Mouse (Mus musculus): ENCODE measurements around the gene Ttc39a. TPM values are rescaled to one million over a fixed set of nuclear protein-coding genes. Genes with fewer than 3 reads are reported as not detected.
A peak's percentile ranks its signal among the peaks of the same experiment; 100 is the strongest.

Gene Ttc39a
- polyA plus RNA-seq, 1 experiment from 2014 or later, result 11.6 TPM

DNA sequence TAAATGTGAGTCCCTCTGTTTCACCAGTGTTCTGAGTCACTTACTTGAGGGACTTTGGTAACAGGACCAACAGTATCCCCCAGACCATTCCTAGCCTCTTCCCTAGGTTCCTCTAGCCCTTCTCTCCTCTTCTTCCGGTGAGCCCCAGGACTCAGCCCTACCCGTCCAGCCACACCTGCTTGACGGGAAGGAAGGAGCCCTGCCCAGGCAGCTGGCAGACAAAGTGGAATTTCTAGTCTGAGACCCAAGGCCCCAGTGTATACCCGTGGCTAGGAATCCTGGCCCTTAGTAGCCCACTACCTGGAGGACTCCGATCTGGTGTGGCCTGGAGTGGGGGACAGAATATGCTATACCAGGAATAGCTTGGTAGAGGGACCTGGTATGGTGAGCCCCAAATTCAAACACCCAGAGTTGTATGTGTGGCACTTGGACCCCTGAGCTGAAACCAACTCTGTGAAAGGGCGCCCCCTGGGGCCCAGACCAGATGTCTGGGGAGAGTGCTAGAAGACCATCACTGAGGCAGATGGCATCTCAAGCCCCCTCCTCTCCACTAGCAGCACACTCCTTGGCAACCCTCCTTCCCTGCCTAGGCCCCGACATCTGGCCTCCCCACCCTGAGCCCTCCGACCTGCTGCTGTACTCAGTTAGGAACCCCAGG is 13.8 kb downstream of the Ttc39a start:
- ATAC-seq (ENCODE audit: insufficient number of reproducible peaks, low FRiP score), result peak; percentile 29; the same call in 1 of the 2 replicates
- Histone ChIP-seq H3K4me2 (no peak overlapping the region), H3K4me3 (no peak overlapping the region)

DNA sequence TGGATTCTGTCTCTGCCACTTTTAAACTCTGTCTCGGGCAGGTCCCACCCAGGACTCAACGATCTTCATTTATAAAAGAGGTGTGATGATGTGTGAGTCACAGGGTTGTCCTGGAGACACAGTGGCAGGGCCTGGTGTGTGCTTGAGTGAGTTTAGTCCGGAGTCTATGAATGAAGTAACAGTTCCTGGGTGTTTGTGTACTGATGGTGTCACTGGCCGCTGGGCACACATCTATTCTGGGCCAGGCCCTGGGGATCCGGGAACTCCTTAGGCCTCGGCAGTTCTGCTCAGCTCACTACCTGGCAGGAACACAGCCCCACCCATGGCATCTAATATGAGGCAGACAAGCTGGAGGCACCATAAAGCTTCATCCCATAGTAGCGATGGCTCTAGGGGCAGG is 15.2 kb downstream of the Ttc39a start:
- Histone ChIP-seq H3K4me2 (no peak overlapping the region), H3K9me3 (replicated peaks) (no peaks in the 10 kb centered on the region), H3K27ac (ENCODE audit: poor library complexity, severe bottlenecking) (no peak overlapping the region), H3K4me3 (no peak overlapping the region), H3K36me3 (peaks cover 7% of the 10 kb centered on the region; the same call in 1 of the 2 replicates), H3K4me1 (replicated peaks) (peaks cover 12% of the 10 kb centered on the region), H3K27me3 (replicated peaks) (no peaks in the 10 kb centered on the region), H3K9ac (no peak overlapping the region)
- 68% methylated on average over 7 of the region's 7 CpGs for WGBS
- ATAC-seq (ENCODE audit: insufficient number of reproducible peaks, low FRiP score), result 0 out of 2 replicates have a peak, but pooled peaks have one; percentile 34

More for the DNA sequence above, 13.8 kb downstream of the Ttc39a start:
- Histone ChIP-seq H3K36me3 (peaks cover 7% of the 10 kb centered on the region; the same call in 1 of the 2 replicates), H3K27me3 (replicated peaks) (no peaks in the 10 kb centered on the region), H3K9ac (no peak overlapping the region), H3K4me1 (replicated peaks) (peaks cover 12% of the 10 kb centered on the region), H3K9me3 (replicated peaks) (no peaks in the 10 kb centered on the region), H3K27ac (ENCODE audit: poor library complexity, severe bottlenecking) (no peak overlapping the region)
- 78% methylated on average over 8 of the region's 8 CpGs for WGBS

DNA sequence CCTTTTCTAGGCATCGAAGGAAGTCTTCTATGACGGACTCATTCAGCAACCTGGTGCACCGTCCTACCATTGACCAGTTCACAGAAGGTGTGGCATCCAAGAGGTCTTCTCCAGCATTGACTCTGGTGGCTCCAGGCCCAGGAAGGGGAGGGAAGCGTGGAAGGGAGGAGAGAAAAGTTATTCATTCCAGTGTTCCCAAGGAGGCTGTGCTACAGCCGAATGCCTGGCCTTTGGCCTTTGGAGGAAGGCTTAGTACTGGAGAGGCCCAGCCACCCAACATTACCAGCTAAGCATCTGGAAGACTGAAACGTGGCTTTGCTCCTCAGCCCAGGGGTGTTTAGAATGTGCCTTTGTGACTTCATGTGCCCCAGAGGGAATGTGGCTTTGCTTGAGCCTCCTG is 16.0 kb downstream of the Ttc39a start:
- Histone ChIP-seq H3K9me3 (replicated peaks) (no peaks in the 10 kb centered on the region), H3K4me2 (no peak overlapping the region), H3K27me3 (replicated peaks) (no peaks in the 10 kb centered on the region), H3K4me3 (no peak overlapping the region), H3K36me3 (peaks cover 7% of the 10 kb centered on the region; the same call in 1 of the 2 replicates), H3K27ac (ENCODE audit: poor library complexity, severe bottlenecking) (no peak overlapping the region), H3K4me1 (replicated peaks) (peaks cover 12% of the 10 kb centered on the region), H3K9ac (no peak overlapping the region)
- WGBS, result 75% methylated on average over 6 of the region's 6 CpGs
- ATAC-seq (ENCODE audit: insufficient number of reproducible peaks, low FRiP score), result no peak

DNA sequence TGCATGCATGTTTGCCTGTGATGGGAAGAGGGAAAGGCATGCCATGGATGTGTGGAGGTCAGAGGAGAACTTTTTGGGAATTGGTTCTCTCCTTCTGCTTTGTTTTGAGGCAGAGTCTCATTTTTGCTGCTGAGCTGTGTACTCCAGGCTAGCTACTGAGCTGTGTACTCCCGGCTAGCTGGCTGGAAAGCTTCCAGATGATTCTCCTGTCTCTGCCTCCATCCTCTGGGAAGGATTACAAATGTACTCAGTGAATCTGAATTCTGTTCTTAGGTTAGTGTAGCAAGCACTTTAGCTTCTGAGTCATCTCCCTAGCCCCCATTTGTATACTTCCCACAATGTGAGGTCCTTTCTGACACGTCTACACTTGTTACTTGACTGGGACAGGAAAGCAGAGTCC is 17.0 kb downstream of the Ttc39a start:
- peaks cover 11% of the 10 kb centered on the region for H3K4me1 ChIP-seq (replicated peaks)
- 69% methylated on average over 2 of the region's 2 CpGs for whole genome bisulfite sequencing

DNA sequence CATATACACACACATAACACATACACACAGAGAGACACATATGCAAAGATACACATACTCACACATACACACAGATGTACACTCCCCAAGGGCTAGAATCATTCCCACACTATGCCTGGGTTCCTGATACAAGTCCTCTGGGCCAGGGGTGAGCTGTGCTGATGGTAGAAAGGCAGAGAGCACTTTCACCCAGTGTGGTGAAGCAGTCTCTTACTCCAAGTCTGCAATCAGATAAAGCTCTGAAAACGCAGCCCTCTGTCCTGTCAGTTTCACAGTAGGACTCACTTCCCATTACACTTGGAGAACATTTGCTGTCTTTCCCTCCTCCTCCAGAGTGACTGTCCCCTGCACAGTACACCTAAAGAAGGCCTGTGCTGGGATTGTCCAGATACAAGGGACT is 20.6 kb downstream of the Ttc39a start:
- no peak for ATAC-seq (ENCODE audit: insufficient number of reproducible peaks, low FRiP score)
- peaks cover 7% of the 10 kb centered on the region; the same call in 1 of the 2 replicates for H3K36me3 ChIP-seq
- H3K9ac ChIP-seq, result no peak overlapping the region
- no peaks in the 10 kb centered on the region for H3K27me3 ChIP-seq (replicated peaks)
- peaks cover 6% of the 10 kb centered on the region for H3K4me1 ChIP-seq (replicated peaks)
- H3K9me3 ChIP-seq (replicated peaks), result no peaks in the 10 kb centered on the region
- 29% methylated on average over 1 of the region's 1 CpGs for WGBS
- no peak overlapping the region for H3K4me2 ChIP-seq
- no peak overlapping the region for H3K4me3 ChIP-seq
- H3K27ac ChIP-seq (ENCODE audit: poor library complexity, severe bottlenecking), result no peak overlapping the region

More for the DNA sequence above, 17.0 kb downstream of the Ttc39a start:
- no peak overlapping the region for H3K9ac ChIP-seq
- H3K27ac ChIP-seq (ENCODE audit: poor library complexity, severe bottlenecking), result no peak overlapping the region
- no peak overlapping the region for H3K4me2 ChIP-seq
- peaks cover 7% of the 10 kb centered on the region; the same call in 1 of the 2 replicates for H3K36me3 ChIP-seq
- no peaks in the 10 kb centered on the region for H3K27me3 ChIP-seq (replicated peaks)
- ATAC-seq (ENCODE audit: insufficient number of reproducible peaks, low FRiP score), result no peak
- no peak overlapping the region for H3K4me3 ChIP-seq
- H3K9me3 ChIP-seq (replicated peaks), result no peaks in the 10 kb centered on the region

DNA sequence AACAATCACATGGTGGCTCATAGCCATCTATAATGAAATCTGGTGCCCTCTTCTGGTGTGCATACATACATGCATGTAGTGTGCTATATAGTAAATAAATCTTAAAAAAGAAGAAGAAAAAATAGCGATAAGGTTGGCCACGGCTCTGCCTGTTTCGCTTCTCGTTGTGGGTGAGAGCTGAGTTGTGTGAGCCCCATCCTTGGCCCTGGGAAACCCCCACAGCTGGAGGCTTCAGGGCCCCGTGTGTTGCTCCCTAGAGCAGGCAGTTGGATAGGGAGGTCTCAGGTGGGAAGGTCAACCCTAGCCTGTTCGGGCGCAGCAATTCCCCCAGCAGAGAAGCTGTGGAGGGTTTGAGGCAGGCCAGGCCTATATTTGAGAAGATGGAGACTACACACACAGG is 23.8 kb downstream of the Ttc39a start:
- H3K27me3 ChIP-seq (replicated peaks), result no peaks in the 10 kb centered on the region
- H3K9me3 ChIP-seq (replicated peaks), result no peaks in the 10 kb centered on the region
- no peak overlapping the region for H3K27ac ChIP-seq (ENCODE audit: poor library complexity, severe bottlenecking)
- ATAC-seq (ENCODE audit: insufficient number of reproducible peaks, low FRiP score), result no peak
- H3K4me3 ChIP-seq, result no peak overlapping the region
- H3K4me2 ChIP-seq, result no peak overlapping the region
- 91% methylated on average over 7 of the region's 7 CpGs for WGBS
- H3K36me3 ChIP-seq, result no peaks in the 10 kb centered on the region
- peaks cover 23% of the 10 kb centered on the region for H3K4me1 ChIP-seq (replicated peaks)
- no peak overlapping the region for H3K9ac ChIP-seq

DNA sequence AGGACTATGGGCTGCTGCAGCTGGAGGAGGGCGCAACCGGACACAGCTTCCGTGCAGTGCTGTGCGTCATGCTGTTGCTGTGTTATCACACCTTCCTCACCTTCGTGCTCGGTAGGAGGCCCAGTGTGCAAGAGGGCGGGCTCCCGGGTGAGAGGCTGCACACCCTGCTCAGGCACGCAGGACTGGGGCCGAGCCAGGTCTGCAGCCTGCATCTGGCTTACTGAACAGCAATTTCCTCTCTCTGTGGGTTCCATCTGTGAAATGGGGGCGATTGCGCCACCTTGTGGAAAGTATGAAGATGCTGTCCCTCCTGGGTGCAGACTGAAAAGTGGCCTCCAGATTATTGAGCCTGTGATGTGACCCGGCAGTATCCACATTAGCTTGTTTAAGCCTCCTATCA is 24.4 kb downstream of the Ttc39a start:
- no peaks in the 10 kb centered on the region for H3K9me3 ChIP-seq (replicated peaks)
- H3K4me2 ChIP-seq, result no peak overlapping the region
- peaks cover 23% of the 10 kb centered on the region for H3K4me1 ChIP-seq (replicated peaks)
- WGBS, result 40% methylated on average over 13 of the region's 13 CpGs
- no peak overlapping the region for H3K27ac ChIP-seq (ENCODE audit: poor library complexity, severe bottlenecking)
- no peak overlapping the region for H3K4me3 ChIP-seq
- H3K9ac ChIP-seq, result no peak overlapping the region
- no peaks in the 10 kb centered on the region for H3K36me3 ChIP-seq
- H3K27me3 ChIP-seq (replicated peaks), result no peaks in the 10 kb centered on the region
- ATAC-seq (ENCODE audit: insufficient number of reproducible peaks, low FRiP score), result peak; percentile 62

DNA sequence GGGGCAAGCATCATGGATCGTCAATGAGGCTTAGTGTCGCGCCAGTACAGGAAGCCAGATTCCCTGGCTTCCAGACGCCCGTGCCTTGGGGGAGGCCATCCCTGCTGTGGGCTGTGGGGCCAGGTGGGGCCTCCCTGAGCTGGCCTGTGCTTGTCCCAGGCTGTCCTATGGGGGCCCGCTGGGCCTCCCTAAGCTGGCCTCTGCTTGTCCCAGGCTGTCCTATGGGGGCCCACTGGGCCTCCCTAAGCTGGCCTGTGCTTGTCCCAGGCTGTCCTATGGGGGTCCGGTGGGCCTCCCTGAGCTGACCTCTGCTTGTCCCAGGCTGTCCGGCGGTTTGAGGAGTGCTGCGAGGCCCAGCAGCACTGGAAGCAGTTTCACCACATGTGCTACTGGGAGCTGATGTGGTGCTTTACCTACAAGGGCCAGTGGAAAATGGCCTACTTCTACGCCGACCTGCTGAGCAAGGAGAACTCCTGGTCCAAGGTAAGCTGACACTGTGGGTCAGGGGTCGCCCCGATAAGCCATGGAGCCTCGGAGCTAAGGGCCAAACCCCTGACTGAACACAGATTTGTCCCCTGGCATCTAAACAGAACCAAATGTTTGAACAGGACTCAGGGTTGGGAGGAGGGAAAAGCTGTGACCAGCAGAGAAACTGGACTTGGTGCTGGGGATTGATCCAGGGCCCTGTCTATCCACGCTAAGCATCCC is 26.4 kb downstream of the Ttc39a start:
- no peak overlapping the region for H3K4me3 ChIP-seq
- peaks cover 23% of the 10 kb centered on the region for H3K4me1 ChIP-seq (replicated peaks)
- WGBS, result 75% methylated on average over 16 of the region's 16 CpGs
- H3K9me3 ChIP-seq (replicated peaks), result no peaks in the 10 kb centered on the region
- no peak overlapping the region for H3K27ac ChIP-seq (ENCODE audit: poor library complexity, severe bottlenecking)
- no peaks in the 10 kb centered on the region for H3K27me3 ChIP-seq (replicated peaks)
- ATAC-seq (ENCODE audit: insufficient number of reproducible peaks, low FRiP score), result peak; percentile 26; the same call in 1 of the 2 replicates
- no peak overlapping the region for H3K4me2 ChIP-seq
- no peaks in the 10 kb centered on the region for H3K36me3 ChIP-seq
- H3K9ac ChIP-seq, result no peak overlapping the region

DNA sequence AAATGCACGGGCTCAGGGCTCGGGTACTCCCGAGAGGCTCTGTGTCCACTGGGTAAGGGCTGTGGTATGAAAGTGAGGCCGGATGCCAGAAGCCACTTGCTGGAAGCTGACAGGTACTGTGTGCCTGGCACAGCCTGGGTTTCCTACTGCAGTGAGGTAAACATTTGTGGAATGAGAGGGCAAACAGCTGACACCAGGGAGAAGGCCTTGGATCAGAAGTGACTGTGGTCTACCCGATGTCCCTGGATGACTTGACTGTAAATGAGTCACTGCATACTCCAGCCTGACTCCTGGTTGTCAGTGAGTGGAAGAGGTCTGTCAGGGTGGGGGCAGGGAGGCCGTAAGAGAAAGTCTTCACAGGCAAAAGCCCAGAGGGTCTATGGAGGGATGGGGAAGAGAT is 27.2 kb downstream of the Ttc39a start:
- Histone ChIP-seq H3K27ac (ENCODE audit: poor library complexity, severe bottlenecking) (no peak overlapping the region; the same call in 1 of the 2 replicates), H3K4me3 (no peak overlapping the region), H3K9me3 (replicated peaks) (no peaks in the 10 kb centered on the region), H3K27me3 (replicated peaks) (no peaks in the 10 kb centered on the region), H3K36me3 (0 out of 2 replicates have a peak, but pooled peaks cover 6% of the 10 kb centered on the region), H3K4me2 (no peak overlapping the region), H3K9ac (no peak overlapping the region), H3K4me1 (replicated peaks) (peaks cover 24% of the 10 kb centered on the region)
- WGBS, result 54% methylated on average over 6 of the region's 6 CpGs
- ATAC-seq (ENCODE audit: insufficient number of reproducible peaks, low FRiP score), result no peak

DNA sequence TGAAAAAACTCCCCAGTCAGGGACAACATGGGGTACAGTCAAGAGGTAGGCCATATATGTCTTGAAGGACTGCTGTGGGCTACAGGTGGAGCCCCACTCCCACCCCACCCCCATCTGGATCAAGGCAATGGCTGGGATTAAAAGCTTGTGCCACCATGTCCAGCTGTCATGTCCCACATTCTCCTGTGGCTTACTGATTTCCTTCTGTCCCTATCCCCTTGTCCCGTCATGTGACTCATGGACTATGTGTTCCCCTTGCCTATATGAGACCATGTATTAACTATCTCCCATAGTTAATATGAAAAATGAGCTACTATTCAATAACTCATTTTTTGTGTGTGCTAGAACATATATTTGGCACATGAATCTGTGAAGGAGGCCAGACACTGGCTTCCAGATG is 27.8 kb downstream of the Ttc39a start:
- ATAC-seq (ENCODE audit: insufficient number of reproducible peaks, low FRiP score), result no peak
- no peaks in the 10 kb centered on the region for H3K27me3 ChIP-seq (replicated peaks)
- peaks cover 30% of the 10 kb centered on the region for H3K4me1 ChIP-seq (replicated peaks)
- 0 out of 2 replicates have a peak, but pooled peaks cover 6% of the 10 kb centered on the region for H3K36me3 ChIP-seq
- no peak overlapping the region for H3K27ac ChIP-seq (ENCODE audit: poor library complexity, severe bottlenecking)
- no peak overlapping the region for H3K9ac ChIP-seq
- no peak overlapping the region for H3K4me3 ChIP-seq
- no peak overlapping the region for H3K4me2 ChIP-seq
- 97% methylated on average over 1 of the region's 1 CpGs for WGBS
- H3K9me3 ChIP-seq (replicated peaks), result no peaks in the 10 kb centered on the region
